Mouse (Mus musculus) induced T-regulatory cell, adult 2 months (primary cell): ENCODE results near the gene Atxn7l1.

Experiments
- DNase-seq: peaks from one replicate; pipeline ENCODE4 v3.0.0-alpha.2; 2012; ENCODE audit warnings: low read depth

The Atxn7l1 gene

GRCm38 (mm10) chr12:33364511-33364910 lies 217.0 kb downstream of the Atxn7l1 start:
- no peak for DNase-seq

DNA sequence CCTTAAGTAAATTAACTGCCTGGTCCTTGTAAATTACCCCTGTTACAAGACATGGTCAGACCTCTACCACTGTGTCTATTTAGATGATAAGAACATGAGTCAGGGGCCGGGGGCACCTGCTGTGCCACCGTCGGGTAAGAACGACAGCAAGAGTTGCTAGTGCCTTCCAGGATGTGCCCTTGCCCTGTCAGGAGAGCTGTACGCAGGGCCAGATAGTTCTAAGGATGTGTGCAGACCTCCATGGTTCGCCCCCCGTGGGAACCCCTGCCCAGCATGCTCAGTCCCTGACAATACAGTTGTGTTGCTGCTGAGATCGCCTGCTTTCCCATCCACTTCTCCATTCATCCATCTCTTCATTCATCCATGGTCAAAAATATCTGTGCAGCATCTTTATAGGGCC lies 217.6 kb downstream of the Atxn7l1 start:
- DNase-seq, result no peak

GRCm38 (mm10) chr12:33369555-33369954 lies 222.1 kb downstream of the Atxn7l1 start:
- DNase-seq, result no peak

DNA sequence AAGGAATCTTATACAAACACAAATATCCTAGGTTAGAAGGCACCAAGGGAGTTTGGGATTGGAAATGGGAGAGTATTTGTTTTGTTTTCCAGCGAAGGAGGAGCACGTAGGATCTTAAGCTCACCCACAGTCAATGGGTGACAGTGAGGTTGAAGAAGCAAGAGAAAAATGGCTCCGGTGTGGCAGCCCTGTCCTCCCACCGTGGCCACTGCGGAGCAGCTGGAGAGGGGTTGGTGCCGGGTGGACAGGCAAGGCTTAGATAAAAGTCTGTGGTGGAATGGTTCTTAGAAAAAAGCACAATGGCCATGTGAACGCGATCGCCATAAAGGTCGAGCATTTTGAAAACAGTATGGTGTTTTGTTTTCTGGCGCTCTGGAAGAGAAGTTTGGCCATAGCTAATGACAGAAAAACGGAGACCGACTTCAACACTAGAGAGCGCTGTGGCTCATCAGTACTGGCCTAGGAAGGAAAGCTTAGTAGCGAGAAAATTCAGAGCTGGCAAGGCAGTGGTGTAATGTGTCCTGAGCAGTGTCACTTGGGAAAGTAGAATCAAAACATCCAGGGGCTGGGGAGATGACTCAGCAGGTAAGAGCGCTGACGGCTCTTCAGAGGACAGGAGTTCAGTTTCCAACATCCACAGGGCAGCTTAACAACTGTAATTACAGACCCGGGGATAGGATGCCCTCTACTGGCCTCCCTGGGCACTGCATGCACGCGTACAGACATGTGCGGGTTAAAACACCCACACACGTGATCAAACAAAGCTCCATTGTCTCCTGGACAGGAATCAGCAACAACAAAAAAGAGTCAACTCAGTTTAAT lies 232.3 kb downstream of the Atxn7l1 start:
- DNase-seq, result peak; percentile 90

- peak; percentile 80 for DNase-seq
Observed at GRCm38 (mm10) chr12:33388842-33389241, 241.3 kb downstream of the Atxn7l1 start.

DNA sequence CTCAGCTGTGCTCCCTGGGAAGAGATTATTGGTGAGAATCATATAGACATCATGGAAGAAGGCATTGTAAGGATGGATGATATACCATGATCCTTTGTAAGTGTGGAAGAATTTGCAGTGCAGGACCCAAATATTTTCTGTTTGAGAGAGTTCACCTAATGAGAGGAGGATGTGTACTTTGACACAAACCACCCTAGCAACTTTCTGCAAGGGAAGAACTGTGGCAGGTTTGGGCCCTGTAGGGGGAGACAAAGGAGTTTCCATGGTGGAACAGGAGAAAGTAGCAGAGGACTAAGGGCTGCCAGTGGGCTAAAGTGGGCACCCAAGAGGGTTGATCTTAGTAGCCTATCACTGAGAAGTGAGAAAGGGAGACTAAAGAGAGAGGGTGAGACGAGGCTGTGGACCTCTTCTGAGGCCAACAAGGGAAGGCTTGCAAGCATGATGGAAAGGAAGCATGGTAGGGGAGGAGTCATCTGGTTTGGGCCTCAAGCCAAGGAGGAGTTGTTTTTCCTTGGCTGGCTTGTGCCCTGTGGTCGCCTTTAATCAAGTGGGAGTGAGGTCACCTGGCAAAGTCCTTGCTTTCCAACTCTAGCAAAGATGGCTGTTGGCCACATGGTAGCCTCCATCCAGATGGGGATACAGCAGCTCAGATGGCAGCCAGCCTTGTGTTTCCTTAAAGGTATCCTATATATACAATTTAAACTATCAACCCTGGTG lies 243.5 kb downstream of the Atxn7l1 start:
- no peak for DNase-seq

DNA sequence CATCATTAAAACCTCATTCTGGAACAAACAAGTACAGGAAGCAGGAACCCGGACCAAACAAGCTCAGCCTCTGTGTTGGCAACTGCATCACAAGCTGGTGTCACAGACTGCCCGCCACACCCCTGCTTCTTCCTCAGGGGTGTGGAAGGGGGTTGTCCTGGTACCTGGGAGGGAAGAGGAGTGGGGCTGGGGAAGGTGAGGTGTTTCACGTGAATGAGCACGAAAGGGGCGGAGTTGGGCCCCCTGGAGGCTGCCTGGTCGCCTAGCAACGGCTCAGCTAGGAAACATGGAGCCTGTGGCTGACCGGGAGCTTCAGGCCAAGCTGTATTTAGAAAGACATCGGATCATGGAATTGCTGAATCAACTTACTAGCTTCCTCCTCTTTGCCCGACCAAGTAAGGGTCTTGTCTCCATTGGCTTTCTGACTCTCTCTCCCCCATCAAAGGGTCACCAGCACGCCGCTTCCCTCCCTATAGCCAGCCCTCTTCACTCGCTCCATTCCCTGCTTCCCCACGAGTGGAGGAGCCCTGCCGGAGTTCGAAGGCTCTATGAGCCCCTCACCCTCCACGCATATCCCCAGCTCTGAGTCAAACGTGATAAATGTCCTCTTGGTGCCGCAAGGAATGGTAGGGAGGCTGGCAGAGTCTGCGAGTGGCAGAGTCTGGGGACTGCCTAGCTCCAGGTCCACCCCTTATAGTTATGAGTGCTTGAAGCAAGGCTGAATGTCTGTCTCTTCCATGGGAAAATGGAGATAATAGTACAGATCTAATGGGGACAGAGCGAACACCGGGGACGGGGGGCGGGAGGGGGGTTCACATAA lies 247.5 kb downstream of the Atxn7l1 start, which contains the start of gene Efcab10:
Gene Efcab10 (plus strand): TSS at position 51 of the 820 bp plus-strand sequence.
- no peak for DNase-seq

DNA sequence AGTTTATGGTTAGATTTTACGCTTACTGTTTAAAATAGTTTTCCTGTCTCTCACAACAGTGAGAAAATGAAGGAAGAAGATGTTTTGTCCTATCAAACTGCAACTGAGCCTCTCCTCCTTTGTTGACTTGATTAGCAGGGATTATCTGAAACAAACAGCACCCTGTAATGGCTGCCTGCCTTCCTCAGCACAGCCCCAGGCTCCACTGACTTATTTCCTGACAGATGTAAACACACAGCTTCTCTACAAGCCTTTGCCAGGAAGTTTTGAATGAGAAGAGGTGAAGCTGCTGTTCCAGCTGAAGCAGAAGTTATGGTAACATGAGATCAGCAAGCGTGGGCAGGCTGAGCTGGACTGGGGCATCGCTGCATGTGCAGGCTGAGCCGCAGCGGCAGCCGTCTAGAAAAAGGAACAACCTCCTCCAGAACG lies 255.8 kb downstream of the Atxn7l1 start:
- no peak for DNase-seq

DNA sequence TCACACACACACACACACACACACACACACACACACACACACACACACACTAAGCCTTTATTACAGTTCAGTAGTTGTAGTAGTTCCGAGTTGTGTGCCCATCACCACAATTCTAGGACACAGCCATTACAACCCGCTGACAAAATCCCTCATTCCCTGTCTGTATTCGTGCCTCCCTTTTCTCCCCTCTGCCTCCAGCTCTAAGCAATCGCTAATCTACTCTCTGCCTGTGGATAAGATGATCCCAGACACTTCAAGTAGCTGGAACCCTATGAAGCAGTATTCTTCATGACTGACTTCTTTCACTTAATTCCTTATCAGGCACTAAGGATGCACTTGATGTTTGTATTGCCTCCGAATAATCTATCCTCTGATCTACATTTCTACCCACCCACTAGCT lies 257.5 kb downstream of the Atxn7l1 start:
- no peak for DNase-seq

- no peak for DNase-seq
Observed at GRCm38 (mm10) chr12:33405398-33406026, 258.0 kb downstream of the Atxn7l1 start.

DNA sequence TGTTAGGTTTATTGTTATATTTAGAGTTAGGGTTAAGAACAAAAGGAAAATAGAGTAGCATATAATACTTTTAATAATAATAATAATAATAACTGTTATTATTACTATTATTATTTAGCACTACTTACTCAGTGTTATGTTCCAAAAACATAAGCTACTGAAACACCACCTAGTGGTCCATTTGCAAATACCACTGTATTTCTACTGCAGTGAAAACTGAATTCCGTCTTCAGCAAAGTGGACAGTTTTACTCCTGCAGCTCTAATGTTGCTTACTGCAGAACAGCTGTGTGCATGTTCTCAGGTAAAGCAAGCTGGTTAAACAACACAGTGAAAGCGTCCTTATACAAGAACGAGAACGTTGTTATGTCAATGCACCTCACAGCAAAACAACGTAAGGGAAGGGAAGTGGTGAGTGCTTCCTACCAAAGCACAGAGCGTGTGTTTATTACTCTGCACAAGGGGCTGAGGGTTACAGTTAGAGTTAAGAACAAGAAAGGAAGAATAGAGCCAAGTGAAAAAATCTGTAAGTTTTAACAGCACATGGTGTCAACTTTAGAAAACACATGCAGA lies 264.2 kb downstream of the Atxn7l1 start:
- DNase-seq, result peak; percentile 42
